Mouse (Mus musculus): ENCODE data around the gene Zbtb20. TPM values are rescaled to one million over a fixed set of nuclear protein-coding genes. Genes with fewer than 3 reads are reported as not detected.

Zbtb20 gene
- polyA plus RNA-seq, 1 experiment from 2014 or later = 18.8 TPM

DNA sequence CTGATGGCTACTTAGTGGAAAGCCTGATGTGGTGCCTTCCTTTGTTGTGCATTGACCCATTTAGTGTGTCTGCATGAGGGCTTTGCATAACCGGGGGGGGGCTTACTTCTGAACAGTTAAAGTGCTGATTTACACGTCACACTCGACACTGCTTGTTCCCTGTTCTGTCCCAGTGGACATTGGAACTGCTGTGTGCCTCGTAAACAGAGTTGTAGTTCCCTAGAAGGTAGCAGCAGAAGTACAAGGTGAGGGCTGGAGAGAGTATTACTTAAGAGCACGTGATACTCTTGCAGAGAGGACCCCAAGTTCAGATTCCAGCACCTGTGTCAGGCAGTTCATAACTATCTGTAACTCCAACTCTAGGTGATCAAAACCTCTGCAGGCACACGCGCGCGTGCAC, 648.5 kb downstream of the Zbtb20 start:
- Histone ChIP-seq H3K4me2 (replicated peaks) (no peak overlapping the region), H3K4me3 (replicated peaks) (no peak overlapping the region), H3K9ac (no peak overlapping the region), H3K4me1 (replicated peaks) (no peaks in the 10 kb centered on the region), H3K27ac (no peak overlapping the region), H3K27me3 (replicated peaks) (no peaks in the 10 kb centered on the region), H3K9me3 (no peaks in the 10 kb centered on the region), H3K36me3 (no peaks in the 10 kb centered on the region)
- WGBS = 85% methylated on average over 9 of the region's 9 CpGs
- ATAC-seq = no peak

- H3K9me3 ChIP-seq = no peaks in the 10 kb centered on the region
- ATAC-seq = no peak
- H3K4me2 ChIP-seq (replicated peaks) = no peak overlapping the region
- WGBS = 94% methylated on average over 6 of the region's 6 CpGs
- H3K36me3 ChIP-seq = no peaks in the 10 kb centered on the region
- no peak overlapping the region for H3K4me3 ChIP-seq (replicated peaks)
- no peaks in the 10 kb centered on the region for H3K4me1 ChIP-seq (replicated peaks)
- no peaks in the 10 kb centered on the region for H3K27me3 ChIP-seq (replicated peaks)
- no peak overlapping the region for H3K9ac ChIP-seq
- H3K27ac ChIP-seq = no peak overlapping the region
These were observed 649.9 kb downstream of the Zbtb20 start for GRCm38 (mm10) chr16:43525624-43526023.

DNA sequence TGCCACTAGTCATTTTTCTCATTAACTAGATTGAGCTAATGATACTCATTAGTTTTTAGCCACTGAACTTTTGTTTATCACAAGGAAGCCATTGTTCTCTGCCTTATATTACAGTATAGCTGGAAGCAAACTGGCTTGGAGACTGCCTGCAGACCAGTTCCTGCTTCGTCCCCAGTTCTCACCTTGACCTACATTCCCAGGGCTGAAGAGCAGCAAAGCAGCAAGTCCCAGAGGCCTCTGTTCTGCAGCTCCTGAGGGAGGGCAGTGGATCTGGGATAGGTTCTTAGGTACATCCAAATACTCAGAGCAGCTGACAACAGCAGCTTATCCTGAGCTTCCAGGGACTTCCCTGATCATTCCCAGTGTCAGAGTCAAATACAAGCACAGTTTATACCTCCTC, 652.6 kb downstream of the Zbtb20 start:
- ATAC-seq = no peak
- 69% methylated on average over 1 of the region's 1 CpGs for WGBS

DNA sequence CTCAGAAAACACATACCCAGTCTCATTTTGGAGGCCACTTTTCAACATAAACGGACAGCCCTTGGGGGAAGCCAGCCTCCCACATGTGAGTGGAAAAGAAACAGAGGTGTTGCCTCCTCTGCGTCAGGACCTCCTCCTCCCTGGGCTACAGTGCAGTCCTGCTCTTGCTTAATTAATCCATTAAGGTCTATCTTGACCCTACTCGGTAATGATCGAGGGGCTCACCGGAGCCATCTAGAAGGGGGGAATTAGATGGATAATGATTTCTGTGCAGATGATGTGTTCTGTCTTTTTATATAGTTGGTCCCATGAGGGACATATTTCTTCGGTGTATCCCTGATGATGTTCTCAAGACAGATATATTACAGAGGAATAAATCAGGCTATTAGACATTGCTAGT, 655.6 kb downstream of the Zbtb20 start:
- H3K27me3 ChIP-seq (replicated peaks) = no peaks in the 10 kb centered on the region
- no peak overlapping the region for H3K4me3 ChIP-seq (replicated peaks)
- H3K9ac ChIP-seq = no peak overlapping the region
- H3K4me1 ChIP-seq (replicated peaks) = no peaks in the 10 kb centered on the region
- no peaks in the 10 kb centered on the region for H3K9me3 ChIP-seq
- H3K27ac ChIP-seq = no peak overlapping the region
- ATAC-seq = no peak
- no peak overlapping the region for H3K4me2 ChIP-seq (replicated peaks)
- H3K36me3 ChIP-seq = no peaks in the 10 kb centered on the region
- 78% methylated on average over 6 of the region's 6 CpGs for whole genome bisulfite sequencing

More for the DNA sequence above, 652.6 kb downstream of the Zbtb20 start:
- Histone ChIP-seq H3K36me3 (no peaks in the 10 kb centered on the region), H3K27ac (no peak overlapping the region), H3K9ac (no peak overlapping the region), H3K27me3 (replicated peaks) (no peaks in the 10 kb centered on the region), H3K9me3 (no peaks in the 10 kb centered on the region), H3K4me3 (replicated peaks) (no peak overlapping the region), H3K4me2 (replicated peaks) (no peak overlapping the region), H3K4me1 (replicated peaks) (no peaks in the 10 kb centered on the region)

- Histone ChIP-seq H3K27me3 (replicated peaks) (no peaks in the 10 kb centered on the region), H3K4me2 (replicated peaks) (no peak overlapping the region), H3K9ac (no peak overlapping the region), H3K9me3 (no peaks in the 10 kb centered on the region), H3K4me3 (replicated peaks) (no peak overlapping the region), H3K36me3 (no peaks in the 10 kb centered on the region), H3K27ac (no peak overlapping the region), H3K4me1 (replicated peaks) (no peaks in the 10 kb centered on the region)
- WGBS = 89% methylated on average over 3 of the region's 3 CpGs
- no peak for ATAC-seq
These were observed 658.4 kb downstream of the Zbtb20 start for GRCm38 (mm10) chr16:43534103-43534502.

GRCm38 (mm10) chr16:43535912-43536311, 660.2 kb downstream of the Zbtb20 start:
- Histone ChIP-seq H3K4me2 (replicated peaks) (no peak overlapping the region), H3K36me3 (no peaks in the 10 kb centered on the region), H3K4me1 (replicated peaks) (no peaks in the 10 kb centered on the region), H3K4me3 (replicated peaks) (no peak overlapping the region), H3K27ac (no peak overlapping the region), H3K9ac (no peak overlapping the region), H3K27me3 (replicated peaks) (no peaks in the 10 kb centered on the region), H3K9me3 (no peaks in the 10 kb centered on the region)
- ATAC-seq = no peak
- 86% methylated on average over 1 of the region's 1 CpGs for WGBS

DNA sequence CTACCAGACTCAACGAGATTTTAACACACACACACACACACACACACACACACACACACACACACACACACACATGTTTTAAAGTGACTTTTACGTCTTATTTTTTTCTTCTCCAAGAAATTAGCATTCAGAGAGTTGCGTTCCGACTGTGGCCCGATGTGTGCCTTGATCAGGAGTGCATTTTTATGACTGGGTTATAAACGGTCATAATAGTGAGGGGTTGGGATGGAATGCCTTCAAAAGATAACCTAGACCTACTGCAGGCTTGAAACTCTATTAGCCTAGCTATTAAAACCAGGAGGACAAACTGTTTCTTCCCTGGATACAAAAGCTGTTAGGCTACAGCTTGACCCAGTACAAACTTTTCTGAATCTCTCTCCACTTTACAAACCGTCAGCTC, 661.5 kb downstream of the Zbtb20 start:
- Histone ChIP-seq H3K27ac (no peak overlapping the region), H3K9me3 (no peaks in the 10 kb centered on the region), H3K4me3 (replicated peaks) (no peak overlapping the region), H3K4me2 (replicated peaks) (no peak overlapping the region), H3K36me3 (no peaks in the 10 kb centered on the region), H3K9ac (no peak overlapping the region), H3K27me3 (replicated peaks) (no peaks in the 10 kb centered on the region), H3K4me1 (replicated peaks) (no peaks in the 10 kb centered on the region)
- peak; percentile 62; the same call in 1 of the 2 replicates for ATAC-seq
- 42% methylated on average over 7 of the region's 7 CpGs for WGBS

DNA sequence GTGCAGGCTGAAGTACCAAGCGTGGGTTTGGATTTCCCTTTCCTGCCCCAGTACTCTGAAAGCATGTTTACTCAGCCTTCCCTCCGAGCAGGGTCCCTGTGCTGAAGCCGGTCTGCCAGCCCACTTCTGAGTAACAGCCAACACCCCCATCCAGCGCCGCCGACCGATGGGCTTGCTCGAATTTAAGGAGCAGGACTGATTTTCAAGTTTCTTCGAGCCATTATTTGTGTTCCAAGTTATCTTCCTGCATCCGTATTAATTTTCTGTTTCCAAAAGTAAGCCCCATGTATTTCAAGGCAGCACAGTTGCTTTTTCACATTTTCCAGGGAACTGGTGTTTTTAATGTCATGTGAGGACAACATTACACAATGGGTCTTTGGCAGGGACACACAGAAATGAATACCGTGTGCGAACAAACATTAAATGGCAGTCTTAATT, 664.0 kb downstream of the Zbtb20 start:
- Histone ChIP-seq H3K9me3 (no peaks in the 10 kb centered on the region), H3K27ac (no peak overlapping the region), H3K9ac (no peak overlapping the region), H3K27me3 (replicated peaks) (no peaks in the 10 kb centered on the region), H3K4me2 (replicated peaks) (no peak overlapping the region), H3K4me3 (replicated peaks) (no peak overlapping the region), H3K36me3 (no peaks in the 10 kb centered on the region), H3K4me1 (replicated peaks) (no peaks in the 10 kb centered on the region)
- peak; percentile 34; the same call in 1 of the 2 replicates for ATAC-seq
- WGBS = 82% methylated on average over 12 of the region's 12 CpGs

DNA sequence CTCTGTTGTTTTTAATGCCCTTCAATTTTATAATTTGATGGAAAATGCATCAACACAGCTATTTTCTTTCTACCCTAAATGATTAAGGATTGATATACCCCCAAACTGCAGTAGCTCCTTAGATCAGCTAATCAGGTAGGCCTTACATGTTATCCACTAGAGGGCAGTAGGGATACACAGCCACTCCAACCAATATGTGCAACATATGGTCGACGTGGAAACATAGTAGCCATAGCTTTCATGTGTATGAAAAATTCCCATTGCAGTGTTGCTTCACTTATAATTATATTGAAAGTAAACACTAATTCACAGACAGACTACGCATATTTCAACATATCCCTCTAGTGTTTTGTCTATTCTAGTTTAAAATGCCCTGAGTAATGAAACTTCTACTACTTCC, 664.4 kb downstream of the Zbtb20 start:
- ATAC-seq = peak; percentile 67
- Histone ChIP-seq H3K9me3 (no peaks in the 10 kb centered on the region), H3K9ac (no peak overlapping the region), H3K4me1 (replicated peaks) (no peaks in the 10 kb centered on the region), H3K36me3 (no peaks in the 10 kb centered on the region), H3K4me3 (replicated peaks) (no peak overlapping the region), H3K4me2 (replicated peaks) (no peak overlapping the region), H3K27ac (no peak overlapping the region), H3K27me3 (replicated peaks) (no peaks in the 10 kb centered on the region)
- WGBS = 20% methylated on average over 3 of the region's 3 CpGs

DNA sequence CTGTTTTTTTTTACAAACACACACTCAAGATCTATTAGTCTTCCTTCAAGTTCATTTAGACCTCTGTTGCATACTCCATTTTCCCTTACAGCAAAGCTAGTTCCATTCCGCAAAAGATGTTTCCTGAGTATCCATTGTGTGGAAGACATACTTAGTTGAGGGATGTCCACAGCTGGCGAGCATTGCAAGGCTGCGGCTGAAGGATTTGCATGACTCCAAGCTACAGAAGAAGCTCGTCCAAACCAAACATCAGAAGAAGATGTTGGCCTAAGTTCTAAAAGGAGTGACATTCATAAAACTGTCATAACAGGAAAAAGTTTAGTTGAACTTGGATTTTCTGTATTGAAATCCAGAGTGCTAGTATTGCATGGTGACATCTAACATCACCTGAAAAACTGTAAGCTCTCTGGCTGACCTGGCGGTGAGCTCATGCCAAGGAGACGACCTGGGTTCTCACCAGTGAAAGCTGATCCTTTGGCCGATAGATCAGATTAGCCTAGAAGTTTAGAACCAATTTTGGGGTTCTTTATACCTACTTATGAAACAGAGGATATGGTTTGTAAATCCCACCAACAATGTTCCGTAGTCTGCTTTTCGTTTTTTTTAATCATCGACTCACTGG, 665.0 kb downstream of the Zbtb20 start:
- Histone ChIP-seq H3K9ac (no peak overlapping the region), H3K27me3 (replicated peaks) (no peaks in the 10 kb centered on the region), H3K9me3 (no peaks in the 10 kb centered on the region), H3K36me3 (no peaks in the 10 kb centered on the region), H3K4me1 (replicated peaks) (no peaks in the 10 kb centered on the region), H3K27ac (no peak overlapping the region), H3K4me2 (replicated peaks) (no peak overlapping the region), H3K4me3 (replicated peaks) (no peak overlapping the region)
- 85% methylated on average over 10 of the region's 10 CpGs for WGBS
- ATAC-seq = no peak

GRCm38 (mm10) chr16:43545261-43545660, 669.6 kb downstream of the Zbtb20 start:
- no peak overlapping the region for H3K27ac ChIP-seq
- no peak overlapping the region for H3K4me2 ChIP-seq (replicated peaks)
- no peaks in the 10 kb centered on the region for H3K27me3 ChIP-seq (replicated peaks)
- H3K9me3 ChIP-seq = no peaks in the 10 kb centered on the region
- no peaks in the 10 kb centered on the region for H3K36me3 ChIP-seq
- no peak for ATAC-seq
- no peak overlapping the region for H3K9ac ChIP-seq
- H3K4me3 ChIP-seq (replicated peaks) = no peak overlapping the region
- H3K4me1 ChIP-seq (replicated peaks) = peaks cover 11% of the 10 kb centered on the region
- 75% methylated on average over 4 of the region's 4 CpGs for WGBS

GRCm38 (mm10) chr16:43547323-43548180, 671.9 kb downstream of the Zbtb20 start:
- Histone ChIP-seq H3K4me1 (replicated peaks) (peaks cover 11% of the 10 kb centered on the region), H3K27me3 (replicated peaks) (no peaks in the 10 kb centered on the region), H3K9ac (no peak overlapping the region), H3K9me3 (no peaks in the 10 kb centered on the region), H3K36me3 (no peaks in the 10 kb centered on the region), H3K27ac (peak overlapping the region; percentile 44; the same call in 1 of the 2 replicates), H3K4me2 (replicated peaks) (0 out of 2 replicates have a peak overlapping the region, but pooled peaks have one; percentile 19), H3K4me3 (replicated peaks) (no peak overlapping the region)
- 41% methylated on average over 19 of the region's 19 CpGs for WGBS
- ATAC-seq = no peak

All from intestine, embryonic 15.5 days (tissue).